Mouse (Mus musculus): ENCODE measurements around the gene Smarca4. TPM values are rescaled to one million over a fixed set of nuclear protein-coding genes. Genes with fewer than 3 reads are reported as not detected.

Gene Smarca4
- polyA plus RNA-seq, 1 experiment from 2014 or later = 191 TPM

DNA sequence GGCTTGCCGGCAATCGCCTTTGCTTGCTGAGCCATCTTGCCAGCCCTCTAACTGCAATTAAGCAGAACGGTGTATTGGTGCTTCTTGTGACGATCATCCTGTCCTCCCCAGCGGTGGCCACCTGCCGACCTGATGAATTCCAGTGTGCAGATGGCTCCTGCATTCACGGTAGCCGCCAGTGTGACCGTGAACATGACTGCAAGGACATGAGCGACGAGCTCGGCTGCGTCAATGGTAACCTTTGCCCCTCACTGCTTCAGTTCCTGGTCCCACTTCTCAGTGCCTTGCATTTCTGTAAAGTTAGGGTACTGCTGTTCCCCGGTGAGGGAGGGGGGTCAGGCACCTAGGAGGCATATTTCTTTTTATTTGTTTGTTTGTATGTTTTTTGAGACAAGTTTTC, 119.2 kb downstream of the Smarca4 start:
- WGBS = 91% methylated on average over 14 of the region's 14 CpGs
- no peak overlapping the region for H3K4me2 ChIP-seq (ENCODE audit: low read depth, low read length, severe bottlenecking)

GRCm38 (mm10) chr9:21736580-21736979, 120.6 kb downstream of the Smarca4 start:
- H3K36me3 ChIP-seq (ENCODE audit: control insufficient read depth, insufficient read depth, low read length) = peaks cover 55% of the 10 kb centered on the region
- WGBS = 97% methylated on average over 3 of the region's 3 CpGs

More for the DNA sequence above, 119.2 kb downstream of the Smarca4 start:
- peaks cover 54% of the 10 kb centered on the region for H3K36me3 ChIP-seq (ENCODE audit: control insufficient read depth, insufficient read depth, low read length)
- H3K9ac ChIP-seq (ENCODE audit: low read length) = no peak overlapping the region
- DNase-seq (ENCODE audit: low spot score) (no peak), ATAC-seq (replicated peaks; ENCODE audit: low FRiP score) (no peak)
- H3K4me3 ChIP-seq (ENCODE audit: low read depth, low read length) = no peak overlapping the region
- no peaks in the 10 kb centered on the region for H3K27me3 ChIP-seq (ENCODE audit: control insufficient read depth, insufficient read depth, low read length)
- no peaks in the 10 kb centered on the region for H3K4me1 ChIP-seq (replicated peaks; ENCODE audit: control insufficient read depth, insufficient read depth, low read length)
- no peak overlapping the region for H3K27ac ChIP-seq (ENCODE audit: low read depth, low read length)
- no peaks in the 10 kb centered on the region for H3K9me3 ChIP-seq (ENCODE audit: control insufficient read depth, low read length)

DNA sequence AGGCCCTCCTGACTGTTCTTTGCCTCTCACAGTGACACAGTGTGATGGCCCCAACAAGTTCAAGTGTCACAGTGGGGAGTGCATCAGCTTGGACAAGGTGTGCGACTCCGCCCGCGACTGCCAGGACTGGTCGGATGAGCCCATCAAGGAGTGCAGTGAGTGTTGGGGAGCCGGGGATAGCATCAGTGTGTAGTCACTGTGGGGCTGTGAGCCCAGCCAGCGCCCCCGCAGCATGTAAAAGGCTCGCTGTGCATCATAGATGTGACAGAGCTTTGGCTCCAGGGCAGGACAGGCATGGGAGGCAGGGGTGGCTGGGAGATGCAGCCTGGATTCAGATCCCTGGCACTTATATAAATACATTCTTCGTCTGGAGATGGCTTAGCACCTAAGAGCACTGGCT, 121.2 kb downstream of the Smarca4 start:
- Histone ChIP-seq H3K36me3 (ENCODE audit: control insufficient read depth, insufficient read depth, low read length) (peaks cover 58% of the 10 kb centered on the region), H3K9ac (ENCODE audit: low read length) (no peak overlapping the region), H3K4me3 (ENCODE audit: low read depth, low read length) (no peak overlapping the region), H3K27ac (ENCODE audit: low read depth, low read length) (no peak overlapping the region), H3K4me1 (replicated peaks; ENCODE audit: control insufficient read depth, insufficient read depth, low read length) (no peaks in the 10 kb centered on the region), H3K4me2 (ENCODE audit: low read depth, low read length, severe bottlenecking) (no peak overlapping the region), H3K27me3 (ENCODE audit: control insufficient read depth, insufficient read depth, low read length) (no peaks in the 10 kb centered on the region), H3K9me3 (ENCODE audit: control insufficient read depth, low read length) (no peaks in the 10 kb centered on the region)
- WGBS = 96% methylated on average over 10 of the region's 10 CpGs
- DNase-seq (ENCODE audit: low spot score) = no peak
- no peak for ATAC-seq (replicated peaks; ENCODE audit: low FRiP score)

More at GRCm38 (mm10) chr9:21736580-21736979, 120.6 kb downstream of the Smarca4 start:
- H3K9ac ChIP-seq (ENCODE audit: low read length) = no peak overlapping the region
- H3K4me3 ChIP-seq (ENCODE audit: low read depth, low read length) = no peak overlapping the region
- no peak overlapping the region for H3K27ac ChIP-seq (ENCODE audit: low read depth, low read length)
- DNase-seq (ENCODE audit: low spot score) (no peak), ATAC-seq (replicated peaks; ENCODE audit: low FRiP score) (no peak)
- no peak overlapping the region for H3K4me2 ChIP-seq (ENCODE audit: low read depth, low read length, severe bottlenecking)
- H3K9me3 ChIP-seq (ENCODE audit: control insufficient read depth, low read length) = no peaks in the 10 kb centered on the region
- no peaks in the 10 kb centered on the region for H3K27me3 ChIP-seq (ENCODE audit: control insufficient read depth, insufficient read depth, low read length)
- H3K4me1 ChIP-seq (replicated peaks; ENCODE audit: control insufficient read depth, insufficient read depth, low read length) = no peaks in the 10 kb centered on the region

DNA sequence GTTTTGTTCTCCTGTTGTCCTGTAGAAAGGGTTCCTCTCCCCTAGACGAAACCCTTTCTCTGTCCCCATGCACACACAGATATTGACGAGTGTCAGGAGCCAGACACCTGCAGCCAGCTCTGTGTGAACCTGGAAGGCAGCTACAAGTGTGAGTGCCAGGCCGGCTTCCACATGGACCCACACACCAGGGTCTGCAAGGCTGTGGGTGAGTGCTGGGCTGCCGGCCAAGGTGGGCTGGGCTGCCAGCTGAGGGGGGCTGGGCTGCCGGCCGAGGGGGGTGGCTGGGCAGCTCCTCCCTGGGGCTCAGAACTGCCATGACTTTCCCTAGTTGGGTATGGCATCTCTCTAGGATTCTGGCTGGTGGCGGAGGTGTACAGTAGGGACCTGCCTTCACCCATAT, 122.8 kb downstream of the Smarca4 start:
- no peak overlapping the region for H3K4me3 ChIP-seq (ENCODE audit: low read depth, low read length)
- H3K9me3 ChIP-seq (ENCODE audit: control insufficient read depth, low read length) = no peaks in the 10 kb centered on the region
- no peak overlapping the region for H3K27ac ChIP-seq (ENCODE audit: low read depth, low read length)
- no peak overlapping the region for H3K4me2 ChIP-seq (ENCODE audit: low read depth, low read length, severe bottlenecking)
- DNase-seq (ENCODE audit: low spot score) (no peak), ATAC-seq (replicated peaks; ENCODE audit: low FRiP score) (no peak)
- WGBS = 93% methylated on average over 7 of the region's 7 CpGs
- no peaks in the 10 kb centered on the region for H3K4me1 ChIP-seq (replicated peaks; ENCODE audit: control insufficient read depth, insufficient read depth, low read length)
- peaks cover 53% of the 10 kb centered on the region for H3K36me3 ChIP-seq (ENCODE audit: control insufficient read depth, insufficient read depth, low read length)
- H3K9ac ChIP-seq (ENCODE audit: low read length) = no peak overlapping the region
- H3K27me3 ChIP-seq (ENCODE audit: control insufficient read depth, insufficient read depth, low read length) = no peaks in the 10 kb centered on the region

GRCm38 (mm10) chr9:21740427-21740826, 124.5 kb downstream of the Smarca4 start:
- Histone ChIP-seq H3K9me3 (ENCODE audit: control insufficient read depth, low read length) (no peaks in the 10 kb centered on the region), H3K36me3 (ENCODE audit: control insufficient read depth, insufficient read depth, low read length) (peaks cover 49% of the 10 kb centered on the region), H3K4me1 (replicated peaks; ENCODE audit: control insufficient read depth, insufficient read depth, low read length) (no peaks in the 10 kb centered on the region), H3K27me3 (ENCODE audit: control insufficient read depth, insufficient read depth, low read length) (no peaks in the 10 kb centered on the region), H3K4me3 (ENCODE audit: low read depth, low read length) (no peak overlapping the region), H3K27ac (ENCODE audit: low read depth, low read length) (no peak overlapping the region), H3K4me2 (ENCODE audit: low read depth, low read length, severe bottlenecking) (no peak overlapping the region), H3K9ac (ENCODE audit: low read length) (no peak overlapping the region)
- DNase-seq (ENCODE audit: low spot score) = no peak
- no peak for ATAC-seq (replicated peaks; ENCODE audit: low FRiP score)
- WGBS = 96% methylated on average over 14 of the region's 14 CpGs

- no peaks in the 10 kb centered on the region for H3K27me3 ChIP-seq (ENCODE audit: control insufficient read depth, insufficient read depth, low read length)
- ATAC-seq (replicated peaks; ENCODE audit: low FRiP score) (no peak), DNase-seq (ENCODE audit: low spot score) (no peak)
- peaks cover 52% of the 10 kb centered on the region for H3K36me3 ChIP-seq (ENCODE audit: control insufficient read depth, insufficient read depth, low read length)
- no peak overlapping the region for H3K27ac ChIP-seq (ENCODE audit: low read depth, low read length)
- H3K4me2 ChIP-seq (ENCODE audit: low read depth, low read length, severe bottlenecking) = no peak overlapping the region
- H3K4me1 ChIP-seq (replicated peaks; ENCODE audit: control insufficient read depth, insufficient read depth, low read length) = no peaks in the 10 kb centered on the region
- H3K9ac ChIP-seq (ENCODE audit: low read length) = no peak overlapping the region
- no peak overlapping the region for H3K4me3 ChIP-seq (ENCODE audit: low read depth, low read length)
- no peaks in the 10 kb centered on the region for H3K9me3 ChIP-seq (ENCODE audit: control insufficient read depth, low read length)
- WGBS = 95% methylated on average over 11 of the region's 11 CpGs
These were observed 125.5 kb downstream of the Smarca4 start for GRCm38 (mm10) chr9:21741514-21741913.

DNA sequence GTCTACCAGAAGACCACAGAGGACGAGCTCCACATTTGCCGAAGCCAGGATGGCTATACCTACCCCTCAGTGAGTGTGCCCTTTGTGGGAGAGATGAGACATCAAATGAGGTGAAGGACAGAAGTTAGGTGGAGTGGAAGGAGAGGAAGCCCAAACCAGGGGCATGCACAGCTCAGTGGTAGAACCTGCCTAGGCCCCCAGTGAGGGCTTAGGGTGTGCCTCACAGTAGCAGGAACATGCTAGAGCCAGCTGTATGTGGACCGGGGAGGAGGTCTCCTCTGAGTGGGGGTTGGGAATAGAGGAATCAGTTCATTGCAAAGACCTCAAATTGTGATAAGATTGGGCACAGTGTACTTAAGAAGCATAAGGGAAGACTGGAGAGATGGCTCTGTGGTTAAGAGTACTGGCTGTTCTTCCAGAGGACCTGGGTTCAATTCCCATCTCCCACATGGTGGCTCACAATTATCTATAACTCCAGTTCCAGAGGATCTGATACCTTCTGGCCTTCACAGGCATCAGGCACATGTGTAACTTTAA, 131.3 kb downstream of the Smarca4 start:
- no peak for DNase-seq (ENCODE audit: low spot score)
- Histone ChIP-seq H3K4me3 (ENCODE audit: low read depth, low read length) (no peak overlapping the region), H3K4me2 (ENCODE audit: low read depth, low read length, severe bottlenecking) (no peak overlapping the region), H3K9ac (ENCODE audit: low read length) (no peak overlapping the region), H3K9me3 (ENCODE audit: control insufficient read depth, low read length) (no peaks in the 10 kb centered on the region), H3K4me1 (replicated peaks; ENCODE audit: control insufficient read depth, insufficient read depth, low read length) (no peaks in the 10 kb centered on the region), H3K36me3 (ENCODE audit: control insufficient read depth, insufficient read depth, low read length) (peaks cover 26% of the 10 kb centered on the region), H3K27me3 (ENCODE audit: control insufficient read depth, insufficient read depth, low read length) (no peaks in the 10 kb centered on the region), H3K27ac (ENCODE audit: low read depth, low read length) (no peak overlapping the region)
- ATAC-seq (replicated peaks; ENCODE audit: low FRiP score) = no peak
- WGBS = 89% methylated on average over 3 of the region's 3 CpGs

DNA sequence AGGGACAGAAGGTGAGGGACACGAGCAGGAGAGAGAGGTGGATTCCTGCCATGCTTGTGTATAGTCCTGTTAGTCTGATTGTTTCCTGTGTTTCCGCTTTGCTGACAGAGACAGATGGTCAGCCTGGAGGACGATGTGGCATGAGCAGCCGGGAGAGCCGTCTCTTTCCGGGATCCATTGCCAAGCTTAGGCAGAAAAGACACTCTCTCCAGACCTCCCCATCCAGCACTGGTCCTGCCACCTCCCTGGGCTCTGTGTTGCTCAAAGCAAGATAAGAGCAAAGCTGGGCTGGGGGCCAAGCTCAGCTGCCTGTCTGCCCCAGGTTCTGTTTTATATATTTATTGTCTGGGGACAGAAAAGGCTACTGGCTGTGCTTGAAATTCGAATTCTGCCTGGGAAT, 132.1 kb downstream of the Smarca4 start:
- ATAC-seq (replicated peaks; ENCODE audit: low FRiP score) = no peak
- H3K27ac ChIP-seq (ENCODE audit: low read depth, low read length) = no peak overlapping the region
- H3K4me1 ChIP-seq (replicated peaks; ENCODE audit: control insufficient read depth, insufficient read depth, low read length) = no peaks in the 10 kb centered on the region
- no peak overlapping the region for H3K4me3 ChIP-seq (ENCODE audit: low read depth, low read length)
- DNase-seq (ENCODE audit: low spot score) = no peak
- H3K27me3 ChIP-seq (ENCODE audit: control insufficient read depth, insufficient read depth, low read length) = no peaks in the 10 kb centered on the region
- peaks cover 23% of the 10 kb centered on the region for H3K36me3 ChIP-seq (ENCODE audit: control insufficient read depth, insufficient read depth, low read length)
- no peak overlapping the region for H3K9ac ChIP-seq (ENCODE audit: low read length)
- no peak overlapping the region for H3K4me2 ChIP-seq (ENCODE audit: low read depth, low read length, severe bottlenecking)
- H3K9me3 ChIP-seq (ENCODE audit: control insufficient read depth, low read length) = no peaks in the 10 kb centered on the region
- WGBS = 87% methylated on average over 7 of the region's 7 CpGs

- no peaks in the 10 kb centered on the region for H3K4me1 ChIP-seq (replicated peaks; ENCODE audit: control insufficient read depth, insufficient read depth, low read length)
- H3K4me3 ChIP-seq (ENCODE audit: low read depth, low read length) = no peak overlapping the region
- no peak for ATAC-seq (replicated peaks; ENCODE audit: low FRiP score)
- no peak overlapping the region for H3K27ac ChIP-seq (ENCODE audit: low read depth, low read length)
- H3K9me3 ChIP-seq (ENCODE audit: control insufficient read depth, low read length) = no peaks in the 10 kb centered on the region
- DNase-seq (ENCODE audit: low spot score) = no peak
- H3K36me3 ChIP-seq (ENCODE audit: control insufficient read depth, insufficient read depth, low read length) = peaks cover 22% of the 10 kb centered on the region
- WGBS = 90% methylated on average over 10 of the region's 10 CpGs
- H3K4me2 ChIP-seq (ENCODE audit: low read depth, low read length, severe bottlenecking) = no peak overlapping the region
- H3K27me3 ChIP-seq (ENCODE audit: control insufficient read depth, insufficient read depth, low read length) = no peaks in the 10 kb centered on the region
- H3K9ac ChIP-seq (ENCODE audit: low read length) = no peak overlapping the region
These were observed 132.5 kb downstream of the Smarca4 start for GRCm38 (mm10) chr9:21748491-21748890.

All from forebrain, embryonic 11.5 days (tissue).